Mouse (Mus musculus): ENCODE data around the gene Sec61g.
"Not testable (repeated sequence)": the region's sequence is repeated elsewhere in the genome, so short reads cannot be mapped to it uniquely, and the experiment has no call there.

Gene Sec61g

GRCm38 (mm10) chr11:16508052-16508654, at the start of gene Sec61g:
Gene Sec61g (minus strand): TSS chr11:16508484.
- ChIA-PET CTCF (interaction anchor here in 3 of 4 experiments (0.6 to 1.4 kb wide), 4 partner anchors 21 to 441 kb away, joined by 3 to 4 read pairs (median 4); no protein-coding TSS in a partner anchor), POLR2A (interaction anchor here (0.5 to 4.0 kb wide), 31 partner anchors 9 to 754 kb away, joined by 3 to 58 read pairs (median 4); partner anchors contain the start of gene Fbxo48 (in 3 of the 4))

- POLR2A ChIA-PET: interaction anchor here in 1 of 4 experiments (1.5 kb wide), 1 partner anchor 11 kb away, joined by 5 read pairs; no protein-coding TSS in a partner anchor
- CTCF ChIA-PET: no interaction called here
Measured at GRCm38 (mm10) chr11:16546421-16547163, 38.3 kb upstream of the Sec61g start.

- POLR2A ChIA-PET: no interaction called here
- CTCF ChIA-PET: no interaction called here
Measured at GRCm38 (mm10) chr11:16537379-16537778, 29.1 kb upstream of the Sec61g start.

- ChIA-PET POLR2A (interaction anchor here in 3 of 4 experiments (0.6 to 1.9 kb wide), 8 partner anchors 11 to 722 kb away, joined by 3 to 11 read pairs (median 4); partner anchors contain the start of genes C1d (in 1 of the 3) and Fbxo48 (in 1 of the 3)), CTCF (no interaction called here)
Measured at GRCm38 (mm10) chr11:16534582-16535553, 26.6 kb upstream of the Sec61g start.

- ChIA-PET POLR2A (interaction anchor here in 2 of 4 experiments (0.9 to 1.2 kb wide), 2 partner anchors 25 to 34 kb away, joined by 3 read pairs; partner anchors contain the start of gene Sec61g (in 1 of the 2)), CTCF (interaction anchor here in 2 of 4 experiments (0.6 to 0.7 kb wide), 2 partner anchors 95 to 330 kb away, joined by 3 read pairs; no protein-coding TSS in a partner anchor)
Measured at GRCm38 (mm10) chr11:16532877-16533276, 24.6 kb upstream of the Sec61g start.

- CTCF ChIA-PET: no interaction called here
- POLR2A ChIA-PET: interaction anchor here in 3 of 4 experiments (0.7 to 1.0 kb wide), 3 partner anchors 21 to 679 kb away, joined by 3 to 5 read pairs (median 3); partner anchors contain the start of gene Sec61g (in 1 of the 3)
Measured at GRCm38 (mm10) chr11:16528909-16529308, 20.6 kb upstream of the Sec61g start.

GRCm38 (mm10) chr11:16528391-16528790, 20.1 kb upstream of the Sec61g start:
- CTCF ChIA-PET: interaction anchor here in 2 of 4 experiments (0.6 kb wide), 2 partner anchors 10 to 30 kb away, joined by 4 read pairs; no protein-coding TSS in a partner anchor
- POLR2A ChIA-PET: interaction anchor here in 2 of 4 experiments (0.9 to 1.2 kb wide), 3 partner anchors 20 to 341 kb away, joined by 3 to 4 read pairs (median 3); partner anchors contain the start of gene Sec61g (in 1 of the 2)

- ChIA-PET POLR2A (interaction anchor here in 1 of 4 experiments (1.2 to 2.3 kb wide), 2 partner anchors 21 to 423 kb away, joined by 4 to 12 read pairs; partner anchors contain the start of gene Fbxo48), CTCF (interaction anchor here in 1 of 4 experiments (0.6 kb wide), 1 partner anchor 29 kb away, joined by 4 read pairs; no protein-coding TSS in a partner anchor)
Measured at GRCm38 (mm10) chr11:16527743-16528142, 19.5 kb upstream of the Sec61g start.

GRCm38 (mm10) chr11:16526467-16526866, 18.2 kb upstream of the Sec61g start:
- ChIA-PET CTCF (no interaction called here), POLR2A (interaction anchor here in 3 of 4 experiments (0.6 to 2.3 kb wide), 5 partner anchors 19 to 424 kb away, joined by 3 to 12 read pairs (median 5); partner anchors contain the start of genes Fbxo48 (in 2 of the 3) and Sec61g (in 1 of the 3))

- ChIA-PET POLR2A (interaction anchor here in 2 of 4 experiments (1.1 to 2.3 kb wide), 4 partner anchors 18 to 425 kb away, joined by 3 to 12 read pairs (median 6); partner anchors contain the start of genes Fbxo48 (in 2 of the 2) and Sec61g (in 1 of the 2)), CTCF (no interaction called here)
Measured at GRCm38 (mm10) chr11:16525724-16526123, 17.4 kb upstream of the Sec61g start.

- ChIA-PET POLR2A (interaction anchor here in 2 of 4 experiments (0.5 to 2.0 kb wide), 7 partner anchors 18 to 686 kb away, joined by 3 to 7 read pairs (median 3); partner anchors contain the start of genes Pno1 (in 1 of the 2) and Sec61g (in 1 of the 2)), CTCF (interaction anchor here in 1 of 4 experiments (0.6 to 0.8 kb wide), 2 partner anchors 24 to 285 kb away, joined by 3 read pairs; no protein-coding TSS in a partner anchor)
Measured at GRCm38 (mm10) chr11:16524917-16525640, 16.8 kb upstream of the Sec61g start.

- POLR2A ChIA-PET: interaction anchor here in 1 of 4 experiments (1.0 kb wide), 1 partner anchor 77 kb away, joined by 3 read pairs; no protein-coding TSS in a partner anchor
- CTCF ChIA-PET: not testable (repeated sequence)
Measured at GRCm38 (mm10) chr11:16515081-16515480, 6.8 kb upstream of the Sec61g start.

GRCm38 (mm10) chr11:16514221-16514620, 5.9 kb upstream of the Sec61g start:
- CTCF ChIA-PET: not testable (repeated sequence)
- POLR2A ChIA-PET: interaction anchor here in 2 of 4 experiments (0.7 to 1.0 kb wide), 3 partner anchors 15 to 78 kb away, joined by 3 to 4 read pairs (median 3); no protein-coding TSS in a partner anchor

GRCm38 (mm10) chr11:16507385-16508051, 766 bp downstream of the Sec61g start:
- CTCF ChIA-PET: interaction anchor here in 3 of 4 experiments (0.6 to 1.4 kb wide), 4 partner anchors 22 to 441 kb away, joined by 3 to 4 read pairs (median 4); no protein-coding TSS in a partner anchor

GRCm38 (mm10) chr11:16505999-16506398, 2.3 kb downstream of the Sec61g start:
- CTCF ChIA-PET: no interaction called here

More at GRCm38 (mm10) chr11:16507385-16508051, 766 bp downstream of the Sec61g start:
- POLR2A ChIA-PET: interaction anchor here (0.5 to 4.0 kb wide), 29 partner anchors 8 to 754 kb away, joined by 3 to 58 read pairs (median 4); partner anchors contain the start of gene Fbxo48 (in 2 of the 4)

GRCm38 (mm10) chr11:16503150-16503549, 5.1 kb downstream of the Sec61g start:
- POLR2A ChIA-PET: interaction anchor here in 1 of 4 experiments (0.6 kb wide), 1 partner anchor 448 kb away, joined by 3 read pairs; the partner anchor contains the start of gene Fbxo48
- CTCF ChIA-PET: no interaction called here

More at GRCm38 (mm10) chr11:16505999-16506398, 2.3 kb downstream of the Sec61g start:
- POLR2A ChIA-PET: interaction anchor here in 1 of 4 experiments (1.2 to 4.0 kb wide), 4 partner anchors 8 to 446 kb away, joined by 3 to 58 read pairs (median 3); partner anchors contain the start of gene Fbxo48
